In genomic region chr7:140923070-140923775, GRCm38 (mm10) we compare ENCODE assay signal across 8 mouse cellular contexts. TPM values are rescaled to one million over a fixed set of nuclear protein-coding genes. Genes with fewer than 3 reads are reported as not detected.
DNase-seq lines count a peak whose midpoint lies in the region; ATAC-seq and TF ChIP-seq lines count a peak whose summit lies in the region.
"Had no signal": no experiment of that assay in that cellular context is flagged by ENCODE, and none has a peak within 500 bp of the region (broad histone marks: within the 10 kb centered on the region; RNA-seq: fewer than 3 reads in every experiment).

No protein-coding gene starts in this region.

- H3K9ac ChIP-seq in lung, postnatal 0 days (replicated peaks; ENCODE audit: low read depth): no peak overlapping the region
- H3K9ac ChIP-seq in forebrain, postnatal 0 days: peak overlapping the region; percentile 40
- no peak overlapping the region for H3K9ac ChIP-seq in limb, embryonic 15.5 days
- H3K9ac ChIP-seq in stomach, embryonic 15.5 days: no peak overlapping the region

- H3K27me3 ChIP-seq in lung, postnatal 0 days (replicated peaks; ENCODE audit: insufficient read depth, low read length): peaks cover 55% of the 10 kb centered on the region
- peaks cover 51% of the 10 kb centered on the region for H3K27me3 ChIP-seq in forebrain, postnatal 0 days (ENCODE audit: insufficient read depth, low read length)
- H3K27me3 ChIP-seq in limb, embryonic 15.5 days: peaks cover 65% of the 10 kb centered on the region
- peaks cover 59% of the 10 kb centered on the region for H3K27me3 ChIP-seq in stomach, embryonic 15.5 days (replicated peaks)

- WGBS in lung, postnatal 0 days: 21% methylated on average over 30 of the region's 30 CpGs
- 20% methylated on average over 30 of the region's 30 CpGs for WGBS in forebrain, postnatal 0 days
- 23% methylated on average over 30 of the region's 30 CpGs for WGBS in limb, embryonic 15.5 days
- WGBS in stomach, embryonic 15.5 days: 23% methylated on average over 30 of the region's 30 CpGs

- TF ChIP-seq CTCF in lung, postnatal 0 days (IDR thresholded peaks at IDR 0.05): no peak
- TF ChIP-seq CTCF in forebrain, postnatal 0 days (IDR thresholded peaks at IDR 0.05; ENCODE audit: low read depth): no peak

- no peak for DNase-seq in lung, postnatal 0 days (ENCODE audit: low spot score)
- DNase-seq in lung, adult 18-20 months: no peak
- no peak for DNase-seq in forebrain, postnatal 0 days
- no peak for DNase-seq in testis, postnatal 10 days (ENCODE audit: low spot score)
- DNase-seq in cerebellum, adult 9-11 months: no peak

- no peaks in the 10 kb centered on the region for H3K9me3 ChIP-seq in lung, postnatal 0 days (ENCODE audit: low read length)
- H3K9me3 ChIP-seq in forebrain, postnatal 0 days (ENCODE audit: low read length): no peaks in the 10 kb centered on the region
- no peaks in the 10 kb centered on the region for H3K9me3 ChIP-seq in limb, embryonic 15.5 days
- H3K9me3 ChIP-seq in stomach, embryonic 15.5 days: no peaks in the 10 kb centered on the region

- no peak for TF ChIP-seq EP300 in lung, postnatal 0 days (IDR thresholded peaks at IDR 0.05)

- peaks cover 10% of the 10 kb centered on the region; the same call in 1 of the 2 replicates for H3K4me1 ChIP-seq in lung, postnatal 0 days (ENCODE audit: insufficient read depth, low read depth, low read length)
- H3K4me1 ChIP-seq in forebrain, postnatal 0 days (ENCODE audit: insufficient read depth): no peaks in the 10 kb centered on the region
- peaks cover 15% of the 10 kb centered on the region for H3K4me1 ChIP-seq in limb, embryonic 15.5 days
- peaks cover 14% of the 10 kb centered on the region for H3K4me1 ChIP-seq in stomach, embryonic 15.5 days

- peak overlapping the region; percentile 24; the same call in 1 of the 2 replicates for H3K4me3 ChIP-seq in lung, postnatal 0 days (ENCODE audit: low read depth, low read length)
- peak overlapping the region; percentile 45 for H3K4me3 ChIP-seq in forebrain, postnatal 0 days (ENCODE audit: low read depth, low read length)
- H3K4me3 ChIP-seq in limb, embryonic 15.5 days: peak overlapping the region; percentile 35
- peak overlapping the region; percentile 34 for H3K4me3 ChIP-seq in stomach, embryonic 15.5 days (replicated peaks)

- no peak for ATAC-seq in lung, postnatal 0 days
- ATAC-seq in forebrain, postnatal 0 days: peak; percentile 61; the same call in 1 of the 2 replicates
- ATAC-seq in limb, embryonic 15.5 days (ENCODE audit: insufficient number of reproducible peaks, low FRiP score, low TSS enrichment, low read depth): no peak
- ATAC-seq in stomach, embryonic 15.5 days (ENCODE audit: insufficient read depth, low FRiP score, low read depth): no peak

- H3K27ac ChIP-seq in lung, postnatal 0 days (ENCODE audit: low read length): no peak overlapping the region
- H3K27ac ChIP-seq in forebrain, postnatal 0 days (ENCODE audit: low read depth, low read length): no peak overlapping the region
- no peak overlapping the region for H3K27ac ChIP-seq in limb, embryonic 15.5 days
- H3K27ac ChIP-seq in stomach, embryonic 15.5 days: no peak overlapping the region

- H3K4me2 ChIP-seq in lung, postnatal 0 days (replicated peaks; ENCODE audit: low read depth, low read length): peak overlapping the region; percentile 46
- peak overlapping the region; percentile 99 for H3K4me2 ChIP-seq in forebrain, postnatal 0 days (ENCODE audit: low read depth)
- peak overlapping the region; percentile 72 for H3K4me2 ChIP-seq in limb, embryonic 15.5 days
- peak overlapping the region; percentile 67 for H3K4me2 ChIP-seq in stomach, embryonic 15.5 days

- H3K36me3 ChIP-seq in lung, postnatal 0 days (ENCODE audit: insufficient read depth, low read length): no peaks in the 10 kb centered on the region
- no peaks in the 10 kb centered on the region for H3K36me3 ChIP-seq in forebrain, postnatal 0 days (ENCODE audit: insufficient read depth)
- no peaks in the 10 kb centered on the region for H3K36me3 ChIP-seq in limb, embryonic 15.5 days
- H3K36me3 ChIP-seq in stomach, embryonic 15.5 days: no peaks in the 10 kb centered on the region

RNA-seq across cellular contexts. Expression of gene Nlrp6, which starts 2.5 kb away (rescaled TPM):
- 0.07 and 0.10 TPM in 2 replicates for polyA plus RNA-seq in lung, postnatal 0 days (2015; fragmentation: Nextera tagmentation; extraction: Ambion mirVana)
- 0.85 and 1.00 TPM in 2 replicates for total RNA-seq in forebrain, postnatal 0 days (2014; rRNA removed)
- 0.98 and 1.3 TPM in 2 replicates for polyA plus RNA-seq in forebrain, postnatal 0 days (2015; fragmentation: Nextera tagmentation; extraction: Ambion mirVana)
- polyA plus RNA-seq in limb, embryonic 15.5 days (2015; fragmentation: Nextera tagmentation; extraction: Ambion mirVana): 0.28 and 0.45 TPM in 2 replicates
- 9.9 and 13.8 TPM in 2 replicates for polyA plus RNA-seq in stomach, embryonic 15.5 days (2015; fragmentation: Nextera tagmentation; extraction: Ambion mirVana)

RNA-seq across cellular contexts. Expression of gene Pgghg, which starts 18.0 kb away (rescaled TPM):
- 12.7 and 14.4 TPM in 2 replicates for polyA plus RNA-seq in lung, postnatal 0 days (2015; fragmentation: Nextera tagmentation; extraction: Ambion mirVana)
- 7.2 and 8.5 TPM in 2 replicates for total RNA-seq in forebrain, postnatal 0 days (2014; rRNA removed)
- 4.7 and 5.3 TPM in 2 replicates for polyA plus RNA-seq in forebrain, postnatal 0 days (2015; fragmentation: Nextera tagmentation; extraction: Ambion mirVana)
- polyA plus RNA-seq in limb, embryonic 15.5 days (2015; fragmentation: Nextera tagmentation; extraction: Ambion mirVana): 23.1 and 24.9 TPM in 2 replicates
- 21.2 and 23.5 TPM in 2 replicates for polyA plus RNA-seq in stomach, embryonic 15.5 days (2015; fragmentation: Nextera tagmentation; extraction: Ambion mirVana)

RNA-seq across cellular contexts. Expression of gene Cox8b, which starts 23.0 kb away (rescaled TPM):
- polyA plus RNA-seq in lung, postnatal 0 days (2015; fragmentation: Nextera tagmentation; extraction: Ambion mirVana): 13.1 and 18.3 TPM in 2 replicates
- not detected in 2 replicates for total RNA-seq in forebrain, postnatal 0 days (2014; rRNA removed)
- not detected in 2 replicates for polyA plus RNA-seq in forebrain, postnatal 0 days (2015; fragmentation: Nextera tagmentation; extraction: Ambion mirVana)
- polyA plus RNA-seq in limb, embryonic 15.5 days (2015; fragmentation: Nextera tagmentation; extraction: Ambion mirVana): 19.6 and 58.3 TPM in 2 replicates
- 0.76 and 2.6 TPM in 2 replicates for polyA plus RNA-seq in stomach, embryonic 15.5 days (2015; fragmentation: Nextera tagmentation; extraction: Ambion mirVana)
- total RNA-seq: hematopoietic stem cell, adult 5-6 weeks had no signal

RNA-seq across cellular contexts. Expression of gene Ifitm5, which starts 26.9 kb away (rescaled TPM):
- 1.6 and 1.8 TPM in 2 replicates for polyA plus RNA-seq in lung, postnatal 0 days (2015; fragmentation: Nextera tagmentation; extraction: Ambion mirVana)
- 0.86 TPM in 1 of 2 replicates, not detected in the other for total RNA-seq in forebrain, postnatal 0 days (2014; rRNA removed)
- 0.28 and 0.45 TPM in 2 replicates for polyA plus RNA-seq in forebrain, postnatal 0 days (2015; fragmentation: Nextera tagmentation; extraction: Ambion mirVana)
- polyA plus RNA-seq in limb, embryonic 15.5 days (2015; fragmentation: Nextera tagmentation; extraction: Ambion mirVana): 46.1 and 62.9 TPM in 2 replicates
- polyA plus RNA-seq in stomach, embryonic 15.5 days (2015; fragmentation: Nextera tagmentation; extraction: Ambion mirVana): 3.2 and 3.6 TPM in 2 replicates
- total RNA-seq: hematopoietic stem cell, adult 5-6 weeks had no signal

RNA-seq across cellular contexts. Expression of gene Gm45717, which starts 32.5 kb away (rescaled TPM):
- polyA plus RNA-seq in lung, postnatal 0 days (2015; fragmentation: Nextera tagmentation; extraction: Ambion mirVana): 0.31 TPM in 1 of 2 replicates, not detected in the other
- total RNA-seq in forebrain, postnatal 0 days (2014; rRNA removed): not detected in 2 replicates
- not detected in 2 replicates for polyA plus RNA-seq in forebrain, postnatal 0 days (2015; fragmentation: Nextera tagmentation; extraction: Ambion mirVana)
- 0.47 TPM in 1 of 2 replicates, not detected in the other for polyA plus RNA-seq in limb, embryonic 15.5 days (2015; fragmentation: Nextera tagmentation; extraction: Ambion mirVana)
- 0.40 and 0.71 TPM in 2 replicates for polyA plus RNA-seq in stomach, embryonic 15.5 days (2015; fragmentation: Nextera tagmentation; extraction: Ambion mirVana)
- total RNA-seq: hematopoietic stem cell, adult 5-6 weeks had no signal

Comparison
In these comparisons a context has a peak if more than half of its experiments do, and no peak if none do; other contexts are left out.
1. H3K4me2 ChIP-seq: peak in every context shown above with its lines; median percentile 99 in forebrain, postnatal 0 days; 72 in limb, embryonic 15.5 days; 67 in stomach, embryonic 15.5 days; 46 in lung, postnatal 0 days.